Mouse (Mus musculus): ENCODE results near the gene Cdh18. TPM values are rescaled to one million over a fixed set of nuclear protein-coding genes. Genes with fewer than 3 reads are reported as not detected.

The Cdh18 gene
- polyA plus RNA-seq, 1 experiment from 2014 or later, result 0.12 TPM

DNA sequence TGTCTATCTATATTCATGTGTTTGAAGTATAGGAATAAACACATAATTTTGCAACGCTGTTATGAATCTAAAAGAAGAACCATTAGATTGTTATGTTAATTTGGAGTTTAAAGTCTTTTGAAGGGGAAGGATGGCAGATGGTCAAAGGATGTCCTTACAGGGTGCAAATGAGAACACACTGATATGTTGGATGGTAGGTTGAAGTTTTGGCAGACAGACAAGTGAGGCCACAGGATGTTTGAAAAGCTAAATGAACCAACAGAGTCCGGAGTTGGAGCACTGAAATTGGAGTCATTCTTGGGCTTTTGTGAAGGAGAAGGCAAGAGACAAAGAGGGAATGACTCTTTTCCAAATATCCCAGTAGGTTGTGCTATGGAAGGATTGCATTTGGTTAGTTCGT, 908.6 kb downstream of the Cdh18 start:
- Histone ChIP-seq H3K9ac (replicated peaks; ENCODE audit: low read length) (no peak overlapping the region), H3K27me3 (ENCODE audit: insufficient read depth, low read length) (no peaks in the 10 kb centered on the region), H3K27ac (ENCODE audit: low read length) (no peak overlapping the region), H3K9me3 (ENCODE audit: low read length) (no peaks in the 10 kb centered on the region), H3K36me3 (ENCODE audit: insufficient read depth, low read length) (no peaks in the 10 kb centered on the region), H3K4me1 (ENCODE audit: insufficient read depth, low read length) (no peaks in the 10 kb centered on the region), H3K4me3 (ENCODE audit: low read length) (no peak overlapping the region), H3K4me2 (replicated peaks; ENCODE audit: low read depth, low read length) (no peak overlapping the region)
- ATAC-seq (ENCODE audit: low FRiP score, low TSS enrichment), result no peak
- WGBS, result 76% methylated on average over 3 of the region's 3 CpGs

DNA sequence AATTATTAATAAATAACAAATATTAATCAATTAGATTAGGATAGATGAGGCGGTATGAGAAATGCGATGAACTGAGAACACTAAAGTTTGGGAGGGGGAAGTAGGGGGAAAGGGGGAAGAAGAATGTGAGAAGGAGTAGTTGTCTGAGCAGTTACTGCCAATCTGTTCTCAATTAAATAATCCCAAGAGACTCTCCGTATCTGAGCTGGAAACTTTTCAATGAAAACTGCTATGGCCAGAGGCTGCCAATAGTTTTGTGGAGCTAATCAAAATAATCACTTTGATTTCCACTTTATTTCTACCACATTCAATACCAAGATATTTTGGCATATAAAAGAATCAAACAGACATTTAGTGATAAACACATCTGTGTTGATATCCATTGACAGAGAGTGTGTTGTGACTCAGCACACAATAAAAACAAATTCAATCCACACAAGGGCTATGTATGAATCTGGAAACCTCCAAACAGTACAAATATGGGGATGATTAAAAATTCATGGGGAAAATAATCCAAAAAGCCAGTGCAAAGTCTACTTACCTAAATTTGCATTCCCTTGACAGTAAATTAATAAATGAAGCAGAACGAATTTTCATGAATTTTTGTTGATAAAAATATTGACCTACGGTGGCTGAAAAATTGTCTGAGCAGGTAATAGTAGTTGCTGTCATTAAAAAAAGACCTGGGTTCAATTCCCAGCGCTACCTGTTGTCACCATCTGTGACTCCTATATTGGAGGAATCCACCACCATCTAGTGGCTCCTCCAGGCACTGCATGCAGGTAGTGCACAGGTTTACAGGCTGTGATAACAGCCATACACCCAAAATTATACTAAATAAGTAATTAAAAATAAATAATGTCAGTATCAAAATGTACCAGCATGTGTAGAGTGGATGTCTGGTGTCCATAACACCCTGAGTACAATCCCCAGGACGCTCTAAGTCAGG, 922.0 kb downstream of the Cdh18 start:
- no peak overlapping the region for H3K4me3 ChIP-seq (ENCODE audit: low read length)
- no peak overlapping the region for H3K27ac ChIP-seq (ENCODE audit: low read length)
- no peaks in the 10 kb centered on the region for H3K9me3 ChIP-seq (ENCODE audit: low read length)
- no peak overlapping the region for H3K9ac ChIP-seq (replicated peaks; ENCODE audit: low read length)
- H3K4me2 ChIP-seq (replicated peaks; ENCODE audit: low read depth, low read length), result no peak overlapping the region
- no peaks in the 10 kb centered on the region for H3K27me3 ChIP-seq (ENCODE audit: insufficient read depth, low read length)
- no peaks in the 10 kb centered on the region for H3K4me1 ChIP-seq (ENCODE audit: insufficient read depth, low read length)
- 83% methylated on average over 7 of the region's 7 CpGs for WGBS
- no peak for ATAC-seq (ENCODE audit: low FRiP score, low TSS enrichment)
- H3K36me3 ChIP-seq (ENCODE audit: insufficient read depth, low read length), result no peaks in the 10 kb centered on the region

DNA sequence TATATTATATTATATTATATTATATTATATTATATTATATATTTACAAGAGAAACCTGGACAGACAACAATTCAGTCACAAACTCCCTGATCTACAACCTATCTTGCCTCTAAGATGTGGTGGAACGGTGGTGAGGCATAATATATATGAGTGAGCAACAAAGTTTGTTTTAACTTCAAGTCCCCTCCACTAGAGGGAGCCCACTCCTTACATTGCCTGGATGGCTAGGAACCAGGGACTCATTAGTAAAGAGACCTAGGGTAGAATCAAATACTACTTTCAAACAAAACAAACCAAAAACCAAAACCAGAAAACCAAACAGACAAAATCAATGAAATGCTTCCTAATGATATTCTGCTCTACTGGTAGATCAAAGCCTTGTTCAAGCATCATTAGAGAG, 937.5 kb downstream of the Cdh18 start:
- H3K9me3 ChIP-seq (ENCODE audit: low read length), result no peaks in the 10 kb centered on the region
- no peaks in the 10 kb centered on the region for H3K27me3 ChIP-seq (ENCODE audit: insufficient read depth, low read length)
- no peak for ATAC-seq (ENCODE audit: low FRiP score, low TSS enrichment)
- no peak overlapping the region for H3K27ac ChIP-seq (ENCODE audit: low read length)
- H3K9ac ChIP-seq (replicated peaks; ENCODE audit: low read length), result no peak overlapping the region
- H3K36me3 ChIP-seq (ENCODE audit: insufficient read depth, low read length), result no peaks in the 10 kb centered on the region
- no peaks in the 10 kb centered on the region for H3K4me1 ChIP-seq (ENCODE audit: insufficient read depth, low read length)
- WGBS, result 45% methylated on average over 1 of the region's 1 CpGs
- H3K4me3 ChIP-seq (ENCODE audit: low read length), result no peak overlapping the region
- H3K4me2 ChIP-seq (replicated peaks; ENCODE audit: low read depth, low read length), result no peak overlapping the region

DNA sequence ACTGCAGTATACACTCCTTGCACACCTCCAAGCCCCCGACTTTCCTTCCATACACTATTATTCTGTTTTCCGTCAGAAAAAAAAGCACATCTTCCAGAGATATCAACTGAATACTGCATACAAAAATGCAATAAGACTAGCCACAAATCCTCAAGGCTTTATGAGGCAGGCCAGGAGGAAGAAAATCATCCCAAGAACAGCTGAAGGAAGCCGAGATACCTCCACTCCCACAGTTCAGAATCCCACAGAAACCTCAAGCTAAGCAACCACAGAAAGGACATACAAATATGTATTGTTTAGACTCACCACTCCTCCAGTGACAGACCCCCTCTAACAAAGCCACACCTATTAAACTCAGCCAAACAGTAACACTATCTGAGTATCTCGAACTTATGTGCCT, 957.7 kb downstream of the Cdh18 start:
- 82% methylated on average over 4 of the region's 4 CpGs for WGBS

DNA sequence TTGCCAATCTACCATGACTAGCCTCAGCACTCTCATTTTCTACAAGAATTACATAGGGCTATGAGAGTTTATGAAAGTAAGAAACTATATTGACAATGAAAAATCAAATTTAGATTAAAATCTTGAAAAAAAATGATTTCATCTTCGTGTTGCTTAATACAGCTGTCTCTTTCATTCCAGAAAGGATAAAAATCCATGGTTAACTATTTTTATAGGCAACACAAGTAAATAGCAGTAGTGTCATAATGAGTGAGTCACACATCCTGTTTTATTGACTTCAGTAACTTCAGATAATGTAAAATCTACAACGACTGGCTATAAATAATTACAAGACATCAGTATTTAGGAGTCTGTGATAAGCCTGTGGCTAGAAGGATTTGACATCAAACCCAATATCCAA, 960.9 kb downstream of the Cdh18 start:
- Histone ChIP-seq H3K36me3 (ENCODE audit: insufficient read depth, low read length) (no peaks in the 10 kb centered on the region), H3K27me3 (ENCODE audit: insufficient read depth, low read length) (no peaks in the 10 kb centered on the region), H3K4me2 (replicated peaks; ENCODE audit: low read depth, low read length) (no peak overlapping the region), H3K9me3 (ENCODE audit: low read length) (no peaks in the 10 kb centered on the region), H3K9ac (replicated peaks; ENCODE audit: low read length) (no peak overlapping the region), H3K27ac (ENCODE audit: low read length) (no peak overlapping the region), H3K4me3 (ENCODE audit: low read length) (no peak overlapping the region), H3K4me1 (ENCODE audit: insufficient read depth, low read length) (no peaks in the 10 kb centered on the region)
- ATAC-seq (ENCODE audit: low FRiP score, low TSS enrichment), result no peak
- 48% methylated on average over 2 of the region's 2 CpGs for WGBS

More for the DNA sequence above, 957.7 kb downstream of the Cdh18 start:
- no peak overlapping the region for H3K4me3 ChIP-seq (ENCODE audit: low read length)
- no peak for ATAC-seq (ENCODE audit: low FRiP score, low TSS enrichment)
- no peaks in the 10 kb centered on the region for H3K9me3 ChIP-seq (ENCODE audit: low read length)
- H3K4me1 ChIP-seq (ENCODE audit: insufficient read depth, low read length), result no peaks in the 10 kb centered on the region
- no peaks in the 10 kb centered on the region for H3K36me3 ChIP-seq (ENCODE audit: insufficient read depth, low read length)
- no peak overlapping the region for H3K27ac ChIP-seq (ENCODE audit: low read length)
- no peak overlapping the region for H3K4me2 ChIP-seq (replicated peaks; ENCODE audit: low read depth, low read length)
- no peak overlapping the region for H3K9ac ChIP-seq (replicated peaks; ENCODE audit: low read length)
- no peaks in the 10 kb centered on the region for H3K27me3 ChIP-seq (ENCODE audit: insufficient read depth, low read length)

DNA sequence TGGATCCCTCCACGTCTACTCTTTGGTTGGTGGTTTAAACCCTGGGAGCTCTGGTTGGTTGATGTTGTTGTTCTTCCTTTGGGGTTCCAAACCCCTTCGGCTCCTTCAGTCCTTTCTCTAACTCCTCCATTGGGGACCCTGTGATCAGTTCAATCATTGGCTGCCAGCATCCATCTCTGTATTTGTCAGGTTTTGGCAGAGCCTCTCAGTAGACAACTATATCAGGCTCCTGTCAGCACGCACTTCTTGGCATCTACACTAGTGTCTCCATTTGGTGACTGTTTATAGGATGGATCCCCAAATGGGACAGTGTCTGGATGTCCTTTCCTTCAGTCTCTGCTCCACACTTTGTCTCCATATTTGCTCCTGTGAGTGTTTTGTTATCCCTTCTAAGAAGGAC, 967.0 kb downstream of the Cdh18 start:
- WGBS, result 88% methylated on average over 3 of the region's 3 CpGs

DNA sequence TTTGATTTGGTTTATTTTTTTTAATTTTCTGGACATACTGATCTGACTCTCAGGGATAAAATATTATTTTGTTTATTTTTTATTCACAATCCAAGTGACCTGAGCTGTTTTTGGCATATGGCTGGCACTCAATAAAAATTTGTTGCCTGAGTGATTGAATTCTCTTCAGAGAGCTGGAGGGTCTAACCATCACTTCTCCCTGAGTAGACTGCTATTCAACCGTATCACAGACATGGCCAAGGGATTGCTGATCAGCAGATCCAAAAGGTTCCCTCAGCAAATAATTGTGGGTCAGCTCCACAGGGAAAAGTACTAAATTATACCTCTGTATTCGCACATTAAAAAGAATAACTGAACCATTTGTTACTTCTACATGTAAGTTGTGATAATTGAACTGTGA, 969.3 kb downstream of the Cdh18 start:
- no peak for ATAC-seq (ENCODE audit: low FRiP score, low TSS enrichment)
- no peaks in the 10 kb centered on the region for H3K9me3 ChIP-seq (ENCODE audit: low read length)
- H3K4me2 ChIP-seq (replicated peaks; ENCODE audit: low read depth, low read length), result no peak overlapping the region
- no peaks in the 10 kb centered on the region for H3K27me3 ChIP-seq (ENCODE audit: insufficient read depth, low read length)
- no peaks in the 10 kb centered on the region for H3K36me3 ChIP-seq (ENCODE audit: insufficient read depth, low read length)
- 66% methylated on average over 2 of the region's 2 CpGs for WGBS
- H3K27ac ChIP-seq (ENCODE audit: low read length), result no peak overlapping the region
- no peak overlapping the region for H3K9ac ChIP-seq (replicated peaks; ENCODE audit: low read length)
- no peaks in the 10 kb centered on the region for H3K4me1 ChIP-seq (ENCODE audit: insufficient read depth, low read length)
- no peak overlapping the region for H3K4me3 ChIP-seq (ENCODE audit: low read length)

More for the DNA sequence above, 967.0 kb downstream of the Cdh18 start:
- H3K9ac ChIP-seq (replicated peaks; ENCODE audit: low read length), result no peak overlapping the region
- no peaks in the 10 kb centered on the region for H3K36me3 ChIP-seq (ENCODE audit: insufficient read depth, low read length)
- no peak overlapping the region for H3K4me3 ChIP-seq (ENCODE audit: low read length)
- H3K4me2 ChIP-seq (replicated peaks; ENCODE audit: low read depth, low read length), result no peak overlapping the region
- ATAC-seq (ENCODE audit: low FRiP score, low TSS enrichment), result no peak
- H3K27ac ChIP-seq (ENCODE audit: low read length), result no peak overlapping the region
- H3K4me1 ChIP-seq (ENCODE audit: insufficient read depth, low read length), result no peaks in the 10 kb centered on the region
- no peaks in the 10 kb centered on the region for H3K9me3 ChIP-seq (ENCODE audit: low read length)
- no peaks in the 10 kb centered on the region for H3K27me3 ChIP-seq (ENCODE audit: insufficient read depth, low read length)
